Mouse (Mus musculus): ENCODE data around the gene Galnt14. TPM values are rescaled to one million over a fixed set of nuclear protein-coding genes. Genes with fewer than 3 reads are reported as not detected.

The Galnt14 gene
- polyA plus RNA-seq, 1 experiment from 2014 or later = 2.8 TPM

GRCm38 (mm10) chr17:73686292-73686691 is 24.0 kb downstream of the Galnt14 start:
- Histone ChIP-seq H3K9ac (replicated peaks; ENCODE audit: low read length) (no peak overlapping the region), H3K27me3 (ENCODE audit: control insufficient read depth, insufficient read depth, low read length) (no peaks in the 10 kb centered on the region), H3K4me3 (ENCODE audit: low read depth, low read length) (no peak overlapping the region), H3K4me1 (ENCODE audit: control insufficient read depth, insufficient read depth, low read length) (no peaks in the 10 kb centered on the region), H3K9me3 (replicated peaks; ENCODE audit: control insufficient read depth, low read length) (no peaks in the 10 kb centered on the region), H3K27ac (replicated peaks; ENCODE audit: low read depth, low read length) (no peak overlapping the region), H3K4me2 (ENCODE audit: low read depth, low read length) (no peak overlapping the region), H3K36me3 (replicated peaks; ENCODE audit: control insufficient read depth, insufficient read depth, low read depth, low read length) (no peaks in the 10 kb centered on the region)
- DNase-seq (ENCODE audit: low spot score) = no peak
- WGBS = 86% methylated on average over 8 of the region's 8 CpGs
- no peak for ATAC-seq (replicated peaks; ENCODE audit: insufficient number of reproducible peaks, low FRiP score, low TSS enrichment, low read depth)

DNA sequence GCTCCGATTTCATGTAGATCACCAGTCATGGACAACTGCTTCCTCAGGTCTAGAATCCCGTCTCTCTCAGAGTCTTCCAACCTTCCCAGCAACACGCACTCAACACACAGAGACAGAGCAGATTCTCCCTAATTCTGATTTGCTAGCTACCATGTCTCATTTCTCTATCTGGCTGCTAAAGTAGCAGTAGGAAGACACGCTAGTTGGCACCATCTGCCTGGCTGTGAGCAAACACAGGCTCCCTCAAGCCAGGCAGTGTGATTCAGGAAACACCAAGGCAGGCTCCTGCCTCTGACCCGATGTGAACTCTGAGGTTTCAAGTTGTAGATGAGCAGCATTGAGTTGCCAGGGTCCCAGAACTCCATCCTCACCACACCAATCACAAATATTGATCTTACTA is 25.5 kb downstream of the Galnt14 start:
- WGBS = 60% methylated on average over 5 of the region's 5 CpGs
- H3K4me3 ChIP-seq (ENCODE audit: low read depth, low read length) = no peak overlapping the region
- DNase-seq (ENCODE audit: low spot score) (no peak), ATAC-seq (replicated peaks; ENCODE audit: insufficient number of reproducible peaks, low FRiP score, low TSS enrichment, low read depth) (no peak)
- H3K9ac ChIP-seq (replicated peaks; ENCODE audit: low read length) = no peak overlapping the region
- H3K4me1 ChIP-seq (ENCODE audit: control insufficient read depth, insufficient read depth, low read length) = no peaks in the 10 kb centered on the region
- H3K27ac ChIP-seq (replicated peaks; ENCODE audit: low read depth, low read length) = no peak overlapping the region
- no peak overlapping the region for H3K4me2 ChIP-seq (ENCODE audit: low read depth, low read length)
- H3K9me3 ChIP-seq (replicated peaks; ENCODE audit: control insufficient read depth, low read length) = no peaks in the 10 kb centered on the region
- H3K27me3 ChIP-seq (ENCODE audit: control insufficient read depth, insufficient read depth, low read length) = no peaks in the 10 kb centered on the region
- no peaks in the 10 kb centered on the region for H3K36me3 ChIP-seq (replicated peaks; ENCODE audit: control insufficient read depth, insufficient read depth, low read depth, low read length)

DNA sequence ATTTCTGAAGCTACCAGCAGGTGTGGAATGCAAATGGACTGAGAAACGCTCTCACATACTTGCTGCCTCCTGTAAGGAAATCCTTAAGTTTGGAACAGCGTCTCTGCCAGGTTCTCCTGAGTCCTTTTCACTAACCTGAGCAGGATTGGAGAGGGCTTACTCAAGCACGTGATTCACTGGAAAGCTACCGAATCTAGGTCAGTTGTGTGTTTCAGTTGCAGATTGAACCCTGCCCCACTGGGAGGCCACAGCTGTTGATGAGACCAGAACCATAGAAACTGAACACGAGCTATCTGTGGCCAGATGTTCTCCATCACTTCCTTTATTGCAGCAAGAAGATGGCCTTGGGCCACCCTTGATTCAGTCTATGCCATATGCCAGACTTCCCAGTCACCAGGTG is 38.3 kb downstream of the Galnt14 start:
- H3K4me3 ChIP-seq (ENCODE audit: low read depth, low read length) = no peak overlapping the region
- H3K27ac ChIP-seq (replicated peaks; ENCODE audit: low read depth, low read length) = no peak overlapping the region
- H3K36me3 ChIP-seq (replicated peaks; ENCODE audit: control insufficient read depth, insufficient read depth, low read depth, low read length) = no peaks in the 10 kb centered on the region
- no peaks in the 10 kb centered on the region for H3K9me3 ChIP-seq (replicated peaks; ENCODE audit: control insufficient read depth, low read length)
- ATAC-seq (replicated peaks; ENCODE audit: insufficient number of reproducible peaks, low FRiP score, low TSS enrichment, low read depth) (no peak), DNase-seq (ENCODE audit: low spot score) (no peak)
- no peak overlapping the region for H3K4me2 ChIP-seq (ENCODE audit: low read depth, low read length)
- no peaks in the 10 kb centered on the region for H3K4me1 ChIP-seq (ENCODE audit: control insufficient read depth, insufficient read depth, low read length)
- H3K9ac ChIP-seq (replicated peaks; ENCODE audit: low read length) = no peak overlapping the region
- 76% methylated on average over 5 of the region's 5 CpGs for WGBS
- H3K27me3 ChIP-seq (ENCODE audit: control insufficient read depth, insufficient read depth, low read length) = no peaks in the 10 kb centered on the region

GRCm38 (mm10) chr17:73670048-73670447 is 40.2 kb downstream of the Galnt14 start:
- ATAC-seq (replicated peaks; ENCODE audit: insufficient number of reproducible peaks, low FRiP score, low TSS enrichment, low read depth) (no peak), DNase-seq (ENCODE audit: low spot score) (no peak)
- Histone ChIP-seq H3K36me3 (replicated peaks; ENCODE audit: control insufficient read depth, insufficient read depth, low read depth, low read length) (no peaks in the 10 kb centered on the region), H3K9me3 (replicated peaks; ENCODE audit: control insufficient read depth, low read length) (no peaks in the 10 kb centered on the region), H3K4me3 (ENCODE audit: low read depth, low read length) (no peak overlapping the region), H3K4me2 (ENCODE audit: low read depth, low read length) (no peak overlapping the region), H3K9ac (replicated peaks; ENCODE audit: low read length) (no peak overlapping the region), H3K27ac (replicated peaks; ENCODE audit: low read depth, low read length) (no peak overlapping the region), H3K4me1 (ENCODE audit: control insufficient read depth, insufficient read depth, low read length) (no peaks in the 10 kb centered on the region), H3K27me3 (ENCODE audit: control insufficient read depth, insufficient read depth, low read length) (no peaks in the 10 kb centered on the region)
- 90% methylated on average over 2 of the region's 2 CpGs for WGBS

DNA sequence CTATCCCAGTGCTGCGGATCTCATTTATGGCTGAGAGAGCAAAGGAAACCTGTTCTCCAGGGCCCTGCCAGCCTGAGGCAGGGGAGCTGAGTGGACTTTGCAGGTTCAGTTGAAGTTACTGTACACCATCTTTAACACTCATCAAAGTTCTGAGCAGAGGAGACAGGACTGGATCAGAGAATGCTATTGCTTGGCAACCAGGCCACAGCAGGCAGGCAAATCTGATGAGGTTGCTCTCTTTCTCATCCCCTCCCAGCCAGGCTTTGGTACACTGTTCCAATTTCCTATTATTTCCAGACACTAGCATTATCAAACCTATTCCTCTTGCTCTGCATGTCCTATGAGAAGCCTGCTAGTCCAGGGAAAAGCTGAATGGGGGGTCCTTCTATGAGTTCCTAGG is 41.3 kb downstream of the Galnt14 start:
- ATAC-seq (replicated peaks; ENCODE audit: insufficient number of reproducible peaks, low FRiP score, low TSS enrichment, low read depth) = no peak

GRCm38 (mm10) chr17:73663237-73663636 is 47.0 kb downstream of the Galnt14 start:
- DNase-seq (ENCODE audit: low spot score) = no peak
- Histone ChIP-seq H3K4me2 (ENCODE audit: low read depth, low read length) (no peak overlapping the region), H3K9me3 (replicated peaks; ENCODE audit: control insufficient read depth, low read length) (no peaks in the 10 kb centered on the region), H3K27me3 (ENCODE audit: control insufficient read depth, insufficient read depth, low read length) (no peaks in the 10 kb centered on the region), H3K27ac (replicated peaks; ENCODE audit: low read depth, low read length) (no peak overlapping the region), H3K4me3 (ENCODE audit: low read depth, low read length) (no peak overlapping the region), H3K4me1 (ENCODE audit: control insufficient read depth, insufficient read depth, low read length) (no peaks in the 10 kb centered on the region), H3K9ac (replicated peaks; ENCODE audit: low read length) (no peak overlapping the region), H3K36me3 (replicated peaks; ENCODE audit: control insufficient read depth, insufficient read depth, low read depth, low read length) (no peaks in the 10 kb centered on the region)
- ATAC-seq (replicated peaks; ENCODE audit: insufficient number of reproducible peaks, low FRiP score, low TSS enrichment, low read depth) = no peak
- 75% methylated on average over 3 of the region's 3 CpGs for WGBS

More for the DNA sequence above, 41.3 kb downstream of the Galnt14 start:
- Histone ChIP-seq H3K4me3 (ENCODE audit: low read depth, low read length) (no peak overlapping the region), H3K9me3 (replicated peaks; ENCODE audit: control insufficient read depth, low read length) (no peaks in the 10 kb centered on the region), H3K9ac (replicated peaks; ENCODE audit: low read length) (no peak overlapping the region), H3K36me3 (replicated peaks; ENCODE audit: control insufficient read depth, insufficient read depth, low read depth, low read length) (no peaks in the 10 kb centered on the region), H3K4me2 (ENCODE audit: low read depth, low read length) (no peak overlapping the region), H3K4me1 (ENCODE audit: control insufficient read depth, insufficient read depth, low read length) (no peaks in the 10 kb centered on the region), H3K27ac (replicated peaks; ENCODE audit: low read depth, low read length) (no peak overlapping the region), H3K27me3 (ENCODE audit: control insufficient read depth, insufficient read depth, low read length) (no peaks in the 10 kb centered on the region)
- DNase-seq (ENCODE audit: low spot score) = no peak
- WGBS = 70% methylated on average over 1 of the region's 1 CpGs

- DNase-seq (ENCODE audit: low spot score) = no peak
- H3K4me1 ChIP-seq (ENCODE audit: control insufficient read depth, insufficient read depth, low read length) = no peaks in the 10 kb centered on the region
- H3K36me3 ChIP-seq (replicated peaks; ENCODE audit: control insufficient read depth, insufficient read depth, low read depth, low read length) = no peaks in the 10 kb centered on the region
- H3K4me3 ChIP-seq (ENCODE audit: low read depth, low read length) = no peak overlapping the region
- H3K27me3 ChIP-seq (ENCODE audit: control insufficient read depth, insufficient read depth, low read length) = no peaks in the 10 kb centered on the region
- no peak overlapping the region for H3K4me2 ChIP-seq (ENCODE audit: low read depth, low read length)
- no peak overlapping the region for H3K9ac ChIP-seq (replicated peaks; ENCODE audit: low read length)
- H3K27ac ChIP-seq (replicated peaks; ENCODE audit: low read depth, low read length) = no peak overlapping the region
- 82% methylated on average over 6 of the region's 6 CpGs for WGBS
- no peak for ATAC-seq (replicated peaks; ENCODE audit: insufficient number of reproducible peaks, low FRiP score, low TSS enrichment, low read depth)
- H3K9me3 ChIP-seq (replicated peaks; ENCODE audit: control insufficient read depth, low read length) = no peaks in the 10 kb centered on the region
Measured at GRCm38 (mm10) chr17:73658731-73659445, 51.4 kb downstream of the Galnt14 start.

DNA sequence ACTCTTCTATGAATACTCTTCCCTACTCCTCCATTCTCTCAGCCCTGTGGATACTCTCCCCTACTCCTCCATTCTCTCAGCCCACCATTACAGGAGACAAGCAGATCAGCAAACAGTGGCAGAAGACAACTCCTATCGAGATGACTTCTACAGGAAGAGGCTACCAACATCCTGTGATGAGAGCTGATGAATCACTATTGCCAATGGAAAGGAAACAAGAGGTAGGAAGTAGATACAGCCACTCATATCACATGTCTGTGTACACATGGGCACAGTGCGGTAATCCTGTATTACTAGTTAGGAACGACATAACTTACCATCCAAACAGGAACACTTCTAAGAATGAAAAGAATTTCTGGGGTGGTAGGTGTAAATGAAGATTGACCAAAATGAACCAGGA is 53.9 kb downstream of the Galnt14 start:
- H3K27me3 ChIP-seq (ENCODE audit: control insufficient read depth, insufficient read depth, low read length) = no peaks in the 10 kb centered on the region
- H3K9me3 ChIP-seq (replicated peaks; ENCODE audit: control insufficient read depth, low read length) = no peaks in the 10 kb centered on the region
- DNase-seq (ENCODE audit: low spot score) = no peak
- no peak overlapping the region for H3K4me2 ChIP-seq (ENCODE audit: low read depth, low read length)
- no peak overlapping the region for H3K27ac ChIP-seq (replicated peaks; ENCODE audit: low read depth, low read length)
- H3K4me1 ChIP-seq (ENCODE audit: control insufficient read depth, insufficient read depth, low read length) = no peaks in the 10 kb centered on the region
- WGBS = 86% methylated on average over 3 of the region's 3 CpGs
- H3K9ac ChIP-seq (replicated peaks; ENCODE audit: low read length) = no peak overlapping the region
- ATAC-seq (replicated peaks; ENCODE audit: insufficient number of reproducible peaks, low FRiP score, low TSS enrichment, low read depth) = no peak
- H3K4me3 ChIP-seq (ENCODE audit: low read depth, low read length) = no peak overlapping the region
- no peaks in the 10 kb centered on the region for H3K36me3 ChIP-seq (replicated peaks; ENCODE audit: control insufficient read depth, insufficient read depth, low read depth, low read length)

Measured in embryonic facial prominence, embryonic 11.5 days (tissue).